Mouse (Mus musculus) limb, embryonic 13.5 days (tissue): ENCODE results near the gene Atg101. TPM values are rescaled to one million over a fixed set of nuclear protein-coding genes. Genes with fewer than 3 reads are reported as not detected.
A peak's percentile ranks its signal among the peaks of the same experiment; 100 is the strongest.

ENCODE experiments used
- ATAC-seq: fragments of 200-750 bp; cut with Nextera tagmentation; 2 replicates; pipeline ENCODE4 v1.8.0; 2017; ENCODE audit warnings: low read depth, moderate number of reproducible peaks, moderate TSS enrichment; ENCODE audit not compliant: low FRiP score
- H3K27ac ChIP-seq: fragments of 300-500 bp; sonication (generic); 2 replicates; pipeline ENCODE4 v1.5.1; 2015; ENCODE audit warnings: inconsistent platforms, mild to moderate bottlenecking, moderate library complexity
- H3K27me3 ChIP-seq: fragments of 300-500 bp; sonication (generic); 2 replicates; pipeline ENCODE4 v1.6.1; 2015; ENCODE audit warnings: mild to moderate bottlenecking, inconsistent platforms
- H3K36me3 ChIP-seq: fragments of 300-500 bp; sonication (generic); 2 replicates; pipeline ENCODE4 v1.6.1; 2015; ENCODE audit warnings: inconsistent platforms, mild to moderate bottlenecking, moderate library complexity
- H3K4me1 ChIP-seq: fragments of 300-500 bp; sonication (generic); 2 replicates; pipeline ENCODE4 v1.6.1; 2015; ENCODE audit warnings: inconsistent platforms
- H3K4me2 ChIP-seq: fragments of 300-500 bp; sonication (generic); replicated peaks from 2 replicates; pipeline ENCODE4 v1.6.1; 2015; ENCODE audit warnings: inconsistent platforms, mild to moderate bottlenecking, moderate library complexity
- H3K4me3 ChIP-seq: fragments of 300-500 bp; sonication (generic); 2 replicates; pipeline ENCODE4 v1.5.1; 2015; ENCODE audit warnings: moderate library complexity, mild to moderate bottlenecking, inconsistent platforms
- H3K9ac ChIP-seq: fragments of 300-500 bp; sonication (generic); 2 replicates; pipeline ENCODE4 v1.6.1; 2015; ENCODE audit warnings: mild to moderate bottlenecking, inconsistent platforms
- H3K9me3 ChIP-seq: fragments of 300-500 bp; sonication (generic); 2 replicates; pipeline ENCODE4 v1.6.1; 2016; ENCODE audit warnings: inconsistent platforms
- WGBS: fragments of 180-500 bp; shearing (Covaris S2); methylation state at CpG from one replicate; pipeline ENCODE4 v1.1.7; 2015; 5-methylcytosine and 5-hydroxymethylcytosine counted together
- polyA plus RNA-seq: library from polyadenylated mRNA; unstranded; fragments of >200 nt; fragmentation: Nextera tagmentation; extraction: Ambion mirVana; gene quantifications from 2 replicates; pipeline ENCODE4 v1.2.1, GENCODE M21; 2015

Gene Atg101
- polyA plus RNA-seq, 1 experiment from 2014 or later = 64.1 TPM

DNA sequence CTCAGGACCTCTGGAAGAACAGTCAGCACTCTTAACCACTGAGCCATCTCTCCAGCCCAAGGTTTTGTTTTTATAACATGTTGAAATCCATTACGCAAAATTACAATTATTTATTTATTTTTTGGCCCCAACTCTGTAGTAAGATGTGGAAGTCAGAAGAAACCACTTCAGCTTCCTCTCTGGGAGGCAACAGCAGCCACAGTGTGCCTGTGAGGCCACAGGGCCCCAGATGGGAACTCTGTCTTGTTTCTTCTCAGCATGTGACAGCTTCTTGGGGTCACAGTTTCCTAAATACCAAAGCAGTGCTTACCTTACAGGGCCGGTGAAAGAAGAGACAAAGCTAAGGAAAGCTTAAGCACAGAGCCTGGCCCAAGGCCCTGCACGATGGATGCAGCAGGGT is 40.1 kb upstream of the Atg101 start:
- Histone ChIP-seq H3K4me1 (peaks cover 42% of the 10 kb centered on the region), H3K9ac (no peak overlapping the region), H3K4me3 (no peak overlapping the region), H3K36me3 (no peaks in the 10 kb centered on the region), H3K4me2 (no peak overlapping the region), H3K27ac (no peak overlapping the region), H3K9me3 (no peaks in the 10 kb centered on the region), H3K27me3 (no peaks in the 10 kb centered on the region)
- 66% methylated on average over 3 of the region's 3 CpGs for WGBS
- ATAC-seq = no peak

DNA sequence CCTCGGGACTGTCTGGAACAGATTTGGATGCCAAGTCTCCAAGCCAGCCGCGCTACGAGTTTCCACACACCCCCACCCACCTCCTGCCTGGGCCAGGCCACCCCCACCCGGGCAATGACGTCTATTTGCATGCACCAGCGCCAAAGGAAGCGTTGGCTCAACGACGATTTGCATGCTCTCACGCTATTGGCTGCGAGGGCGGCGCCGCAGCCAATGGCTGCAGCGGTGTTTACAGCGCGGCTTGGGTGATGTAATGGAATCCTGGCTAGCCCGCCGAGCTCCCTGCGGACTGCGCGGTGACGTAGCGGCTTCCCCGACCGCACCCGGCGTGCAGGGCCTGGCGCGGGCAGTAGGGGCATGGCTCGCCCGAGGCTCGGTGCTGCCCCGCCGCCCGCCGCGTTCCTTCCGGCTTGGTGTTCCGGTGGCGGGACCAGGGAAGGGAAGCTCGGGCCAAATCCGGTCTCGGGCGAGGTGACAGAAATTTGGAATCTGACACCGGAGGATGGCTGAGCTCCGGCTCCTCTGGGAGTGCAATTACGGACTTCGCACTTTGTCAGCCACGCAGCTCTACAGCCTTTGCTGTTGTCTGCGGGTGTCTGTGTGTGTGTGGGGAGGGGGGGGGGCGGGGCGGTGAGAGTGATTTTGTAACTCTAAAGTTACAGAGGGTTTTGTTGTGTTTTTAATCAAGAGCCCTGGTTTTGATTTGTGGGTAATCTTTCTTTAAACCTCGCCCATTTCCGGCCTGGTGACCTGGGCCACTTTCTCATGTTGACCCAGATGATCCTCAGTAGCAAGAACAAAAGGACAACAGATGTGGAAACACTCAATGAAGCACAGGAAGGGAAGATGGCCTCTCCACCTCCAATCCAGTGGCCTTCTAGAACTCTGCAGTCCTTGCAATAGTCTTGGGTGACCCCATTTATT is 37.6 kb upstream of the Atg101 start:
- peak; percentile 98 for ATAC-seq
- under 1% methylated on average over 56 of the region's 56 CpGs for WGBS
- peak overlapping the region; percentile 47 for H3K4me3 ChIP-seq
- H3K9me3 ChIP-seq = no peaks in the 10 kb centered on the region
- H3K36me3 ChIP-seq = no peaks in the 10 kb centered on the region
- peak overlapping the region; percentile 86 for H3K27ac ChIP-seq
- H3K4me1 ChIP-seq = peaks cover 32% of the 10 kb centered on the region
- H3K27me3 ChIP-seq = no peaks in the 10 kb centered on the region
- peak overlapping the region; percentile 66 for H3K4me2 ChIP-seq
- H3K9ac ChIP-seq = peak overlapping the region; percentile 71

DNA sequence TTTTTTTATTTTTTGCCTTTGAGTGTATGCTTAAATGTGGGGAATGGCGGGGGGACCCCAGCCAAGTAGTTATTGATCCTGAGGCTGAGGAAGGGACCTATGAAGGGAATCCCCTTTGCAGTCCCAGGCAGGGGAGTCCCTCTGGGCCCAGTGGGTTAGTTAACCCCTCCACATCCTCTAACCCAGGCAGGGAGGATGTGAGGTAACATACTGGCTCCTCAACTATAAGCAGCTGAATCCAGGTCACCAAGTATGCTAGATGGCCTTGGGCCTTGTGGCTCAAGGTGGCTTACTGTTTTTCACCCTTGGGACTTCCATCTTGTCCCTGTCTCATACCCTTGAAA is 36.9 kb upstream of the Atg101 start:
- H3K9ac ChIP-seq = no peak overlapping the region
- H3K4me3 ChIP-seq = peak overlapping the region; percentile 47; the same call in 1 of the 2 replicates
- WGBS = 64% methylated on average over 1 of the region's 1 CpGs
- peak overlapping the region; percentile 66 for H3K4me2 ChIP-seq
- H3K36me3 ChIP-seq = no peaks in the 10 kb centered on the region
- H3K9me3 ChIP-seq = no peaks in the 10 kb centered on the region
- H3K4me1 ChIP-seq = peaks cover 27% of the 10 kb centered on the region
- no peak for ATAC-seq
- peak overlapping the region; percentile 83; the same call in 1 of the 2 replicates for H3K27ac ChIP-seq
- no peaks in the 10 kb centered on the region for H3K27me3 ChIP-seq

DNA sequence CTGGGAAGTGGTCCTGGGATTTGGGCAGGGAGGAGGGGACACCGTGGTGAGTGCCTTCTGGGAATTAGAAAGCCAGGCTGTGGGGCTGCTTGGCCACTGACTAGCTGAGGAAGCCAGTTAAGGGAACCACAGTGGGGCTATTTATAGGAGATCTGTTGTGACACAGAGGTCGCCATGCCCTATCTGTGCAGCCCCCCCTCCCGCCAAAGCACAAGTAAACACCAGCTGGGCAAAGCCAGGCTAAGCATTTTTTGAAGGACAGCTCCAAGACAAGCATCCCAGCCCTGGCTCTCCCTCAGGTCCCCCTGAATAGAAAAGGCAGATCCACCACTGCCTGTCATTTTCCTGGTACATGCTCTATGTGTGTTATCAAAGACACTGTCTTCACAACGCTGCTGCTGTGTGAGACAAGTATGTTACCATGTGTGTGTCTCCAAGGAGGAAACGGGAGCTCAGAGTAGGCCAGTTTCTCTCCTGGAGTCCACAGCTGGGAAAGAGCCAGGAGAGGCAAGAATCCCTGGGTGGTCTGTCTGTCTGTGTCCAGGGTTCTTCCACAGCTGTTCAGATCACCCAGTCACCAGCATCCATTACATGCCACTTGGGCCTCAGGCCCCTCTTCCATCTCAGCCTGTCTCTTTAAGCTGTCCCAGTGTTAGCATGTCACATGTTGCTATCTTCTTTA is 35.9 kb upstream of the Atg101 start:
- no peaks in the 10 kb centered on the region for H3K9me3 ChIP-seq
- WGBS = 52% methylated on average over 5 of the region's 5 CpGs
- H3K9ac ChIP-seq = no peak overlapping the region
- no peaks in the 10 kb centered on the region for H3K27me3 ChIP-seq
- H3K36me3 ChIP-seq = no peaks in the 10 kb centered on the region
- peaks cover 22% of the 10 kb centered on the region for H3K4me1 ChIP-seq
- ATAC-seq = no peak
- no peak overlapping the region for H3K4me3 ChIP-seq
- H3K27ac ChIP-seq = peak overlapping the region; percentile 55
- no peak overlapping the region for H3K4me2 ChIP-seq

DNA sequence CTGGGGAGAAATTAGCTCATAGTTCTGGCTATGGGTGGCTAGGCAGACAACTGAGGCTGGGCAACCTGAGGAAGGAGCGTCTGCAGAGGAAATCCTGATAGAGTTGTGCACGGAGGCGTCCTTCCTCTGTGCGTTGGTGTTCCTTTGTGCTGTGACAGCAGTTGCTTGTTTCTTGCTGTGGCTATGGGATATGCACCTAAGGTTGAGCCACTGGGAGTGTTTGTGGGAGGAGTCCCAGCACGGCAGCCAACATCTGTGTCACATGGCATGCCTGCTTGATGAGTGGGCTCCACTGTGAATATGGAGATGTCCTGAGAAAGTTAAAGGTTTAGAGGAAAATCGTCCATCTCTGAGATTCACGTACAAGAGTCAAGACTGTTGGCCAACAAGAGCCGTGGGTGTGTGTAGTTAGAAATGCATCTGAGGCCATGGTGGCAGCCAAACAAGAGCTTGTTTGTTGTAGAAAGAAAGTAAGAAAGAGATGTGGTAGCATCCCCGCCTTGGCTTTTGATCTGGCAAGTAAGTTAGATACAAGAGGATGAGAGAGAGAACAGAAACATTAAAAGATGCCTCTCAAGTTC is 33.8 kb upstream of the Atg101 start:
- H3K4me2 ChIP-seq = no peak overlapping the region
- H3K4me3 ChIP-seq = no peak overlapping the region
- no peaks in the 10 kb centered on the region for H3K27me3 ChIP-seq
- H3K9me3 ChIP-seq = no peaks in the 10 kb centered on the region
- H3K4me1 ChIP-seq = peaks cover 37% of the 10 kb centered on the region
- no peak overlapping the region for H3K27ac ChIP-seq
- no peaks in the 10 kb centered on the region for H3K36me3 ChIP-seq
- no peak overlapping the region for H3K9ac ChIP-seq
- ATAC-seq = no peak
- WGBS = 85% methylated on average over 9 of the region's 9 CpGs

DNA sequence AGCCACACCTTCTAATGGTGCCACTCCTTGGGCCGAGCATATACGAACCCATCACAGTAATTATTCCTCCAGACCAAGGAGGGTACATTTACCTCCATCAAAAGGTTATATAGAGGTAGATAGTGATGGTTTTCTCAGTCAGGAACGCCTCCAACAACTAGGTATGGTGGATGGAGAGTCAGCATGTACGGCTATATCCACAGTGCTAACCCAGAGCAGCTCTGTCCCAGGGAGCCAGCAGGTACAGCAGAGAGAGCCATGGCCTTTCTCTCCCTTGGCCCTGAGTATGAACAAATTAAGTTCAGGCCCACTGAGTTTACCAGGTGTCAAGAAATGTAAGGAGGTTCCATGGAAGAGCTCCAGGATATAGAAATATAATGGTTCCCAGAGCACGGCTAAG is 32.1 kb upstream of the Atg101 start:
- no peak overlapping the region for H3K9ac ChIP-seq
- no peaks in the 10 kb centered on the region for H3K36me3 ChIP-seq
- H3K9me3 ChIP-seq = no peaks in the 10 kb centered on the region
- H3K27ac ChIP-seq = no peak overlapping the region
- ATAC-seq = no peak
- no peak overlapping the region for H3K4me2 ChIP-seq
- H3K4me3 ChIP-seq = no peak overlapping the region
- 77% methylated on average over 5 of the region's 5 CpGs for WGBS
- H3K4me1 ChIP-seq = peaks cover 30% of the 10 kb centered on the region
- H3K27me3 ChIP-seq = no peaks in the 10 kb centered on the region

DNA sequence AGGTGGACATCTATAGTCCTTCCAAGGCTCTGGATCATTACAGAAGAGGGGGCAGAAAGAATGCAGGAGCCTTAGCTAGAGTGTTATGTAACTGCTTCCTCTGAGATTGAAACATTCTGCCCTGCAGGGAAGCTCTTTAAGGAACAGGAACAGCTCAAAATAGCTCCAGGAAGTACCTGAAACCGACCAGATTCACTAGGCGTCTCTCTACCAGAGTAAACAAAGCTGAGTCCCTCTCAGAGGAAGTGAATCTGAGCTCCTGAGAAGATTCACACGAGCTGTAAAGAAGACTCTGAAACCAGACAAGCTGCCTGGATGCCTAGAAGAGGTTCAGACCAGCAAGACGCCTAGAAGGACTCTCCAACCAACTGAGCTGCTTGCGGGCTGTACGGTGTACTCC is 31.5 kb upstream of the Atg101 start:
- Histone ChIP-seq H3K36me3 (no peaks in the 10 kb centered on the region), H3K27ac (no peak overlapping the region), H3K4me1 (peaks cover 25% of the 10 kb centered on the region), H3K27me3 (no peaks in the 10 kb centered on the region), H3K9me3 (no peaks in the 10 kb centered on the region), H3K4me3 (no peak overlapping the region), H3K4me2 (no peak overlapping the region), H3K9ac (no peak overlapping the region)
- WGBS = 88% methylated on average over 6 of the region's 6 CpGs
- no peak for ATAC-seq

DNA sequence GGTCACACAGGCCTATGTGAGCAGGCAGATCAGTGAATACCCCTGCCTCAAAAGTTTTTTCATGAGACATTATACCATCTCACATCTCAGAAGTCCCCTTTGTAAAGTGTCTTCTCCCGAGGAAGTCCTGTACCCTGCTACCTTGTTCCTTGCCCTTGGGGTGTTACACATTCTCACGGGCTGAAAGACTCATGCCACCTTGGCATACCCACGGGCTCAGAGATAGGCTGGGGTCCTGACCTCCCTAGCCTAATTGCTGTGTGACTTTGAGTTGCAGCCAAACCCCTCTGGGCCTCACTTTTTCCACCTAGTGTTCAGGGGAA is 30.5 kb upstream of the Atg101 start:
- Histone ChIP-seq H3K9ac (peak overlapping the region; percentile 83), H3K36me3 (0 out of 2 replicates have a peak, but pooled peaks cover 5% of the 10 kb centered on the region), H3K27ac (peak overlapping the region; percentile 48; the same call in 1 of the 2 replicates), H3K9me3 (no peaks in the 10 kb centered on the region), H3K4me1 (peaks cover 16% of the 10 kb centered on the region), H3K4me2 (peak overlapping the region; percentile 84), H3K4me3 (peak overlapping the region; percentile 65), H3K27me3 (no peaks in the 10 kb centered on the region)
- WGBS = 34% methylated on average over 3 of the region's 3 CpGs
- no peak for ATAC-seq

DNA sequence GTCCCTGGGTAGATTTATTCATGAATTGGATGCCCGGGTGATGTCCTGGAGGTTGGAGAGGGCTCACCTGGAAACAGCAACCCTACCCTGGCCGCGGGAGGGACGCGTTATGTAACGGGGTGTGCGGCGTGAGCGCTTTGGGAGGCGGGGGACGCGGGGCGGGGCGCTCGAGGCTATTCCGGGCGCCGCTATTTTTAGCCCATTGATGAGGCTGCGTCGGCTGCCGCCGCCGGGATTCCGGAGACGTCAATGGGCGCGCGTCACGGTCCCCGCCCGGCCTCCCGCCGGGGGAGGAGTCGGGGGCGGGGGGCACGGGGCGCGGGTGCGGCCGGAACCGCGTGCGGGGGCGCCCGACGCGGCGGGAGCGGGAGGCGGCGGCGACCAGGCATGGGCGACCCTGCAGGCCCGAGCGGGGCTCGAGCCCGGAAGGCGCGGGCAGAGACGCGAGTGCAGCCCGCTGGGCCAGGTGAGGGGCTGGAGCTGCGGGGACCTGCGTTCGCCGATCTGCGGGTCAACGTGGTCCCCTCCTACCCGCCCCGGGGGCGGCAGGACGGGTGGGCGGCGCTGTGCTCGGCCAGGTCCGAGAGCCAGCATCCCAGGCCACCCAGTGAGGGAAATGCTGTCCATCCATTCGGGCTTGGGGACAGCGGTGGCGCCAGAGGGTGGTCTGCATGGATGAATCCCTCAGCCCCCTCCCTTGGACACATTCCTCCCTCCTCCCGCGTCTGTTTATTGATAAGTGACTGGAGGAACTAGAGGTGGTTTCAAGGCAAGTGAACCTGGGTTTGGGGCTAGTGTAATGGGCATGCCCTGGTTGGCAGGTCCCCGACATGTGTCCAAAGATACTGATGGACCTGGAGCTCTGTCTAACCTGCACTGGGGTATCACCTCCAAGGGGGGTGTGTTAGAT is 29.9 kb upstream of the Atg101 start, which contains the start of gene Nr4a1:
Gene Nr4a1, plus strand, starts transcription at position 384 of the 910 bp plus-strand sequence.
- Histone ChIP-seq H3K9ac (peak within 1 kb of the TSS; percentile 83), H3K4me1 (peaks cover 15% of the 10 kb centered on the region), H3K4me3 (peak within 1 kb of the TSS; percentile 65), H3K27ac (peak within 1 kb of the TSS; percentile 48; the same call in 1 of the 2 replicates), H3K36me3 (0 out of 2 replicates have a peak, but pooled peaks cover 6% of the 10 kb centered on the region), H3K9me3 (no peaks in the 10 kb centered on the region), H3K4me2 (peak within 1 kb of the TSS; percentile 84), H3K27me3 (no peaks in the 10 kb centered on the region)
- peak; percentile 64 for ATAC-seq
- WGBS = under 1% methylated on average over 81 of the region's 82 CpGs

DNA sequence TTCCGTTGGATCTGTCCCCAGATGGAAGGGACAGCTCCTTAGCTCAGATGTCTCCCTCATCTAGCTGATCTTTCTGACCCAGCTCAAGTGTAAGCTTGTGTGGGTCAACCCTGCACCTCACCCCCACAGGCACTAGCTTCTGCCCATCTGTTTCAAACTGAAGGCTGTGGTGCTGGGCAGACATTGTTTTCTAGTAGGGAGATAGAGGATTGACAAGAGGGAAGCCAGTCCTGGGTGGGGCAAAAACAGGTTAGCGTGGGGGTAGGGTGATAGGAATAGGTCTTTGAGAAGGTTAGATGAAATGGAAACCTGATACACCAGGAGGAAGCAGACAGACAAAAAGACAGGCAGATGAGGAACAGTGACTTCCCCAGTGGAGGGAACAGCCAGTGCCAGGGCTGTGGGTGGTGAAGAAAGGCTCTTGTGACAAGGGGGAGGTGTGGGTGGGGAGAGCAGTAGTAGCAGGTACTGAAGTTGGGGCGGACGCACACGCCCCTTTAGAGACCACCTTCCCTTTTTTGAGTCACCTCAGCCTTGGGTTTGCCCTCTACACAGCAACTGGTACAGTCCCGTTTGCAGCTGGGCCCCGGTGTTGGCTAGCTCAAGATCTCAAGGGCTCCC is 28.1 kb upstream of the Atg101 start:
- 88% methylated on average over 7 of the region's 7 CpGs for WGBS
- Histone ChIP-seq H3K4me2 (no peak overlapping the region), H3K27ac (no peak overlapping the region), H3K4me3 (no peak overlapping the region), H3K9me3 (no peaks in the 10 kb centered on the region), H3K36me3 (0 out of 2 replicates have a peak, but pooled peaks cover 6% of the 10 kb centered on the region), H3K9ac (no peak overlapping the region), H3K4me1 (peaks cover 27% of the 10 kb centered on the region), H3K27me3 (no peaks in the 10 kb centered on the region)
- no peak for ATAC-seq
